Mouse (Mus musculus) heart, postnatal 14 days (tissue): ENCODE measurements around the gene Uqcrh. TPM values are rescaled to one million over a fixed set of nuclear protein-coding genes. Genes with fewer than 3 reads are reported as not detected.
A peak's percentile ranks its signal among the peaks of the same experiment; 100 is the strongest.

Experiments used
- DNase-seq, 2 experiments: peaks; one replicate each; pipeline ENCODE4 v3.0.0; 2021 to 2022
- intact Hi-C: fragments of 180-260 bp; cut with DNase I; formaldehyde crosslinking; loops from one replicate; pipeline ENCODE4 v1.15.1; 2025
- total RNA-seq, 2 experiments: library from RNA; stranded (reverse); gene quantifications; 2 replicates each; pipeline ENCODE4 v1.2.3; 2021

Gene Uqcrh
- total RNA-seq, 2 experiments from 2014 or later = 1,830 to 1,899 TPM

GRCm38 (mm10) chr4:116059012-116059726 lies 15.7 kb downstream of the Uqcrh start:
- intact Hi-C loops = no loop called here

GRCm38 (mm10) chr4:116057559-116057958 lies 17.3 kb downstream of the Uqcrh start:
- no peak for DNase-seq
- intact Hi-C loops = loop anchor here (2.0 kb wide), 1 partner anchor 13 kb away; no protein-coding TSS in a partner anchor

More at GRCm38 (mm10) chr4:116059012-116059726, 15.7 kb downstream of the Uqcrh start:
- DNase-seq = no peak

- intact Hi-C loops = no loop called here
- DNase-seq = peak; percentile 89 to 90
Observed at GRCm38 (mm10) chr4:116053399-116053961, 21.4 kb downstream of the Uqcrh start, which contains the start of gene Nsun4. Gene Nsun4, minus strand, starts transcription at chr4:116053876.

GRCm38 (mm10) chr4:116052526-116053293 lies 22.2 kb downstream of the Uqcrh start:
- intact Hi-C loops = no loop called here
- DNase-seq = peak; percentile 14 to 17

GRCm38 (mm10) chr4:116049211-116049610 lies 25.7 kb downstream of the Uqcrh start:
- intact Hi-C loops = no loop called here
- DNase-seq = no peak

- intact Hi-C loops = no loop called here
- peak; percentile 6 to 11 for DNase-seq
Observed at GRCm38 (mm10) chr4:116048130-116048920, 26.5 kb downstream of the Uqcrh start.

GRCm38 (mm10) chr4:116047681-116048080 lies 27.2 kb downstream of the Uqcrh start:
- DNase-seq = no peak

GRCm38 (mm10) chr4:116046604-116047003 lies 28.3 kb downstream of the Uqcrh start:
- intact Hi-C loops = no loop called here
- DNase-seq = no peak

More at GRCm38 (mm10) chr4:116047681-116048080, 27.2 kb downstream of the Uqcrh start:
- intact Hi-C loops = no loop called here

GRCm38 (mm10) chr4:116042186-116042585 lies 32.7 kb downstream of the Uqcrh start:
- intact Hi-C loops = no loop called here

GRCm38 (mm10) chr4:116040466-116040865 lies 34.4 kb downstream of the Uqcrh start:
- intact Hi-C loops = no loop called here
- no peak for DNase-seq

More at GRCm38 (mm10) chr4:116042186-116042585, 32.7 kb downstream of the Uqcrh start:
- DNase-seq = no peak

GRCm38 (mm10) chr4:116033374-116033773 lies 41.5 kb downstream of the Uqcrh start:
- intact Hi-C loops = no loop called here
- DNase-seq = no peak

GRCm38 (mm10) chr4:116032906-116033305 lies 42.0 kb downstream of the Uqcrh start:
- intact Hi-C loops = no loop called here
- no peak for DNase-seq

GRCm38 (mm10) chr4:116017902-116018746 lies 56.7 kb downstream of the Uqcrh start, which contains the start of gene Faah:
Gene Faah, minus strand, starts transcription at chr4:116017926.
- DNase-seq = no peak
- intact Hi-C loops = no loop called here

- peak; percentile 67 to 73 for DNase-seq
- intact Hi-C loops = no loop called here
Observed at GRCm38 (mm10) chr4:116017300-116017901, 57.5 kb downstream of the Uqcrh start.

Other genes starting within 250 kb of the Uqcrh start
- gene Mob3c, start 247.0 kb downstream of the Uqcrh start, total RNA-seq = 1 to 10 TPM; 6.4 to 7.1 TPM
- 10 to 100 TPM; 27.8 to 28.1 TPM for gene Mknk1, start 235.9 kb downstream of the Uqcrh start, total RNA-seq
- not detected for gene Kncn, start 190.7 kb downstream of the Uqcrh start, total RNA-seq
- gene 6430628N08Rik, start 184.4 kb downstream of the Uqcrh start, total RNA-seq = not detected
- gene Dmbx1, start 135.1 kb downstream of the Uqcrh start, total RNA-seq = not detected
- under 1 TPM; 0.53 to 0.78 TPM for gene Faah, start 57.1 kb downstream of the Uqcrh start, total RNA-seq
- gene Nsun4, start 21.2 kb downstream of the Uqcrh start, total RNA-seq = 10 to 100 TPM; 24.4 to 25.6 TPM
- 10 to 100 TPM; 30.7 to 31.5 TPM for gene Lrrc41, start 198 bp upstream of the Uqcrh start, total RNA-seq
- gene Rad54l, start 48.6 kb upstream of the Uqcrh start, total RNA-seq = 1 to 10 TPM in 1 of 2 experiments, under 1 TPM in 1; 0.81 to 1.5 TPM
- gene Pomgnt1, start 48.8 kb upstream of the Uqcrh start, total RNA-seq = 10 to 100 TPM; 69.3 to 74.1 TPM
- gene Lurap1, start 76.3 kb upstream of the Uqcrh start, total RNA-seq = 1 to 10 TPM; 3.7 to 5.5 TPM
- under 1 TPM in 1 of 2 experiments, not detected in 1; 0.36 TPM for gene Tspan1, start 92.5 kb upstream of the Uqcrh start, total RNA-seq
- gene 1700042G07Rik, start 98.3 kb upstream of the Uqcrh start, total RNA-seq = not detected
- gene Gm49337, start 98.3 kb upstream of the Uqcrh start, total RNA-seq = 1 to 10 TPM; 1.1 to 3.7 TPM
- 10 to 100 TPM; 18.3 to 18.9 TPM for gene Pik3r3, start 146.5 kb upstream of the Uqcrh start, total RNA-seq